Mouse (Mus musculus): ENCODE data around the gene 1810043G02Rik. TPM values are rescaled to one million over a fixed set of nuclear protein-coding genes. Genes with fewer than 3 reads are reported as not detected.

Gene 1810043G02Rik
- polyA plus RNA-seq, 1 experiment from 2014 or later = 32.2 TPM

- no peaks in the 10 kb centered on the region for H3K36me3 ChIP-seq
- no peaks in the 10 kb centered on the region for H3K9me3 ChIP-seq (replicated peaks)
- no peak overlapping the region for H3K27ac ChIP-seq
- 84% methylated on average over 2 of the region's 2 CpGs for WGBS
- no peaks in the 10 kb centered on the region for H3K4me1 ChIP-seq
- no peaks in the 10 kb centered on the region; the same call in 1 of the 2 replicates for H3K27me3 ChIP-seq (ENCODE audit: low read depth, poor library complexity, severe bottlenecking)
- H3K4me3 ChIP-seq = no peak overlapping the region
- no peak for DNase-seq (ENCODE audit: low spot score)
Observed at GRCm38 (mm10) chr10:78031987-78032386, 53.7 kb downstream of the 1810043G02Rik start.

Other genes with a start within 250 kb of the 1810043G02Rik start
- not detected in 2 replicates for gene Gm18596, start 235.9 kb upstream of the 1810043G02Rik start, polyA plus RNA-seq (2016; fragmentation: Nextera tagmentation; extraction: Ambion mirVana)
- gene Gm9736, start 227.2 kb upstream of the 1810043G02Rik start, polyA plus RNA-seq (2016; fragmentation: Nextera tagmentation; extraction: Ambion mirVana) = not detected in 2 replicates
- gene Gm3233, start 218.8 kb upstream of the 1810043G02Rik start, polyA plus RNA-seq (2016; fragmentation: Nextera tagmentation; extraction: Ambion mirVana) = not detected in 2 replicates
- gene Gm3238, start 207.2 kb upstream of the 1810043G02Rik start, polyA plus RNA-seq (2016; fragmentation: Nextera tagmentation; extraction: Ambion mirVana) = not detected in 2 replicates
- gene Gm7138, start 201.6 kb upstream of the 1810043G02Rik start, polyA plus RNA-seq (2016; fragmentation: Nextera tagmentation; extraction: Ambion mirVana) = not detected in 2 replicates
- not detected in 2 replicates for gene Gm3250, start 196.0 kb upstream of the 1810043G02Rik start, polyA plus RNA-seq (2016; fragmentation: Nextera tagmentation; extraction: Ambion mirVana)
- not detected in 2 replicates for gene Gm7137, start 190.3 kb upstream of the 1810043G02Rik start, polyA plus RNA-seq (2016; fragmentation: Nextera tagmentation; extraction: Ambion mirVana)
- gene Gm9639, start 183.4 kb upstream of the 1810043G02Rik start, polyA plus RNA-seq (2016; fragmentation: Nextera tagmentation; extraction: Ambion mirVana) = not detected in 2 replicates
- not detected in 2 replicates for gene Gm19668, start 179.4 kb upstream of the 1810043G02Rik start, polyA plus RNA-seq (2016; fragmentation: Nextera tagmentation; extraction: Ambion mirVana)
- gene Gm9507, start 166.7 kb upstream of the 1810043G02Rik start, polyA plus RNA-seq (2016; fragmentation: Nextera tagmentation; extraction: Ambion mirVana) = not detected in 2 replicates
- not detected in 2 replicates for gene Gm2696, start 163.8 kb upstream of the 1810043G02Rik start, polyA plus RNA-seq (2016; fragmentation: Nextera tagmentation; extraction: Ambion mirVana)
- gene Krtap10-4, start 151.4 kb upstream of the 1810043G02Rik start, polyA plus RNA-seq (2016; fragmentation: Nextera tagmentation; extraction: Ambion mirVana) = not detected in 2 replicates
- gene Krtap10-10, start 142.6 kb upstream of the 1810043G02Rik start, polyA plus RNA-seq (2016; fragmentation: Nextera tagmentation; extraction: Ambion mirVana) = not detected in 2 replicates
- gene Gm36176, start 131.7 kb upstream of the 1810043G02Rik start, polyA plus RNA-seq (2016; fragmentation: Nextera tagmentation; extraction: Ambion mirVana) = not detected in 2 replicates
- gene Gm10318, start 125.7 kb upstream of the 1810043G02Rik start, polyA plus RNA-seq (2016; fragmentation: Nextera tagmentation; extraction: Ambion mirVana) = not detected in 2 replicates
- not detected in 2 replicates for gene Gm3285, start 116.5 kb upstream of the 1810043G02Rik start, polyA plus RNA-seq (2016; fragmentation: Nextera tagmentation; extraction: Ambion mirVana)
- 1.5 and 1.7 TPM in 2 replicates for gene Lrrc3, start 76.0 kb upstream of the 1810043G02Rik start, polyA plus RNA-seq (2016; fragmentation: Nextera tagmentation; extraction: Ambion mirVana)
- 0.16 and 0.23 TPM in 2 replicates for gene Trpm2, start 8.0 kb upstream of the 1810043G02Rik start, polyA plus RNA-seq (2016; fragmentation: Nextera tagmentation; extraction: Ambion mirVana)
- 235 and 259 TPM in 2 replicates for gene Pfkl, start 31.6 kb downstream of the 1810043G02Rik start, polyA plus RNA-seq (2016; fragmentation: Nextera tagmentation; extraction: Ambion mirVana)
- 0.10 TPM in 1 of 2 replicates, not detected in the other for gene Dnmt3l, start 63.4 kb downstream of the 1810043G02Rik start, polyA plus RNA-seq (2016; fragmentation: Nextera tagmentation; extraction: Ambion mirVana)
- gene Aire, start 65.1 kb downstream of the 1810043G02Rik start, polyA plus RNA-seq (2016; fragmentation: Nextera tagmentation; extraction: Ambion mirVana) = 0.15 and 0.21 TPM in 2 replicates
- 2.5 and 2.6 TPM in 2 replicates for gene Icosl, start 90.8 kb downstream of the 1810043G02Rik start, polyA plus RNA-seq (2016; fragmentation: Nextera tagmentation; extraction: Ambion mirVana)
- gene D10Jhu81e, start 191.3 kb downstream of the 1810043G02Rik start, polyA plus RNA-seq (2016; fragmentation: Nextera tagmentation; extraction: Ambion mirVana) = 19.9 and 20.3 TPM in 2 replicates
- 35.0 and 38.6 TPM in 2 replicates for gene Pwp2, start 206.6 kb downstream of the 1810043G02Rik start, polyA plus RNA-seq (2016; fragmentation: Nextera tagmentation; extraction: Ambion mirVana)